Mouse (Mus musculus) activated CD4-positive, CD25-positive, alpha-beta regulatory T cell, adult 4 months (primary cell): Measurements from ENCODE around the gene Gm6040. TPM values are rescaled to one million over a fixed set of nuclear protein-coding genes. Genes with fewer than 3 reads are reported as not detected.

Experiments used
- ATAC-seq: one replicate; pipeline ENCODE4 v1.8.0; 2017
- polyA plus RNA-seq, 2 experiments: library from polyadenylated mRNA; unstranded; fragments of 100-300 nt; shearing (Covaris generic); gene quantifications; one replicate each; pipeline ENCODE4 v1.2.1; 2017

The Gm6040 gene
- not detected for polyA plus RNA-seq

- ATAC-seq, result no peak
Observed at GRCm38 (mm10) chr8:20921971-20922370, at the start of gene Gm6040. Gene Gm6040 (minus strand): TSS chr8:20922071.

- no peak for ATAC-seq
Observed at GRCm38 (mm10) chr8:20964531-20964930, 42.7 kb upstream of the Gm6040 start.

GRCm38 (mm10) chr8:20944610-20945009 lies 22.7 kb upstream of the Gm6040 start, which contains the start of gene AY761185:
Gene AY761185 (minus strand): TSS chr8:20944710.
- ATAC-seq, result no peak

- no peak for ATAC-seq
Observed at GRCm38 (mm10) chr8:20912288-20912687, 9.6 kb downstream of the Gm6040 start.

GRCm38 (mm10) chr8:20908256-20908655 lies 13.6 kb downstream of the Gm6040 start:
- no peak for ATAC-seq

GRCm38 (mm10) chr8:20907119-20907518 lies 14.8 kb downstream of the Gm6040 start:
- no peak for ATAC-seq

- no peak for ATAC-seq
Observed at GRCm38 (mm10) chr8:20902527-20902926, 19.3 kb downstream of the Gm6040 start, which contains the start of gene Gm15056. Gene Gm15056 (minus strand): TSS chr8:20902627.

GRCm38 (mm10) chr8:20892369-20892768 lies 29.5 kb downstream of the Gm6040 start, which contains the start of gene Defb33:
Gene Defb33 (plus strand): TSS chr8:20892669.
- ATAC-seq, result no peak

GRCm38 (mm10) chr8:20874608-20875007 lies 47.3 kb downstream of the Gm6040 start:
- no peak for ATAC-seq

Other genes starting within 250 kb of the Gm6040 start
- gene Defb33, start 29.4 kb downstream of the Gm6040 start, polyA plus RNA-seq, result not detected
- gene Gm15056, start 19.4 kb downstream of the Gm6040 start, polyA plus RNA-seq, result not detected
- gene AY761185, start 22.6 kb upstream of the Gm6040 start, polyA plus RNA-seq, result not detected
- not detected for gene Defa21, start 103.5 kb upstream of the Gm6040 start, polyA plus RNA-seq
- not detected for gene Defa23, start 133.0 kb upstream of the Gm6040 start, polyA plus RNA-seq
- gene Defa35, start 143.0 kb upstream of the Gm6040 start, polyA plus RNA-seq, result not detected
- gene Defa25, start 162.4 kb upstream of the Gm6040 start, polyA plus RNA-seq, result not detected
- gene Gm14851, start 174.0 kb upstream of the Gm6040 start, polyA plus RNA-seq, result not detected
- gene Defa30, start 212.6 kb upstream of the Gm6040 start, polyA plus RNA-seq, result not detected
- not detected for gene Defa22, start 240.2 kb upstream of the Gm6040 start, polyA plus RNA-seq